Mouse (Mus musculus) urinary bladder, postnatal 10 days (tissue): Measurements from ENCODE around the gene Eif3m.

Experiments used
- DNase-seq: peaks from one replicate; pipeline ENCODE4 v3.0.0; 2022; ENCODE audit warnings: low spot score

Eif3m gene

DNA sequence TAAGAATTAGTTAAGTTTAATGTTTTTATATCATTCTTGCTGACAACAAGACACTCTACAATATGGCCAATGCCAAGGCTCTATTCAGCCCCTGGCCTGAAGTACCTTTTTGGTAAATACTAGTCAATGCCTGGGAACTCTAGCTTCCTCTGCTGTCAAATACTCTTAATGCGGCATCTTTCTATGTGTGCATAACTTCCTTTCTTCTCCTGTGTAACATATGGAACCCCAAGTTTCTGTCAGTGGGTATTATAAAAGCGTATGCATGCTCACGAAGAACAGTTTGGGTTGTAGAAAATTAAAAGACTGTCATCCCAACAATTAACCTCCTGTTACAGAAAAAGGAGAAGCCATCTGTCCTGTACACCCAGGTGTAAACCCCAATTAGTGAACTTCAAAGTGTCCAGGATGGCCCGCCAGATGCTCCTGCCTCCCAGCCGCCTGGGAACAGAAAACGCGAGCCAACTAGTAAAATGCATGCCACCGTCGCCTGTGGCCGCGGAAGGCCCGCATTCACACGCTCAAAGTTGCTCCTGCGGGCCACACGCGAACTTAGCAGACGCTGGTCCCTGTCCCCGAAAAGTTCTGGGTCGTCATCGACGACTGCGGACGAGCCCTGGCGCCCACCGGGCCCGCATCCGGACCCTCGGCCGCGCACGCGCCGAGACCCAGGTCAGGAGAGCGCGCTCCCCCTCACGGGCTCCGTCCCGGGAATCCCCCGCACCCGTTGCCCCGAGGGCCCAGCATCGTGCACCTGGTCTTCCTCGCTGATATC, 501 bp downstream of the Eif3m start:
- no peak for DNase-seq

DNA sequence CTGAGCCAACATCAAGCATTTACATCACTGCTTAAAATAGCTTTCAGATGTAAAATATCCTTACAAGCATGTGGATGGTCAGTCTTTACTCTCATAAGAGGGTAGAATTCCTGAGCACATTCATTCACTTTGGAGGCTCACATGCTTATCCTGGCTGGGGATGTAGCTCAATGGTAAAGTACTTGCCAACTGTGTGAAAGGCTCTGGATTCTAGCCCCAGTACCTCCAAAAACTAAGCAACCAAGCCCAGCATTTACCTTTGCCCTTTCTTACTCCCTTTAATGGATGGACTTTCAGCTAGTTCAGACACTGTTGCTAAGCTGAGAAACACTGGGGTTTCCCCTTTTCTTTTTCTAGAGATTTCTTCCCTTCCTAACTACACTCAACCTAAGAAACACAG, 9.6 kb downstream of the Eif3m start:
- no peak for DNase-seq

DNA sequence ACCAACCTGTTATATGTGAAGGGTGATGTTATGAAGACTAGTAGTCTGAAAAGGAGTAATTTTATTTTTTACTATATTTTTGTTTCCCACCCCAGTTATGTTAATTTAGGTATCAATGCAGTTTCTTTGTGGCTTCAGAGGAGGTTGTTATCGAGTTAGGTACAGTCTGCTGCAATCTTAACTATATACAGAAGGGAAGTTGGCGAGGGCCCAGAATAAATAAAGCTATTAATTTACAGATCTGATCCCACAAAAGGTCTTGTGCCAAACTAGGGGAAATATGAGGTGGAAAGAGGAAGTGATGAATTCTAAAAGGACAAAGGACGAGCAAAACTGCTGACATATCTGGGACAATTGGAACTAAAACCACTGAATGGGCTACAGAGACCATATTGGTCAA, 20.7 kb downstream of the Eif3m start:
- no peak for DNase-seq

DNA sequence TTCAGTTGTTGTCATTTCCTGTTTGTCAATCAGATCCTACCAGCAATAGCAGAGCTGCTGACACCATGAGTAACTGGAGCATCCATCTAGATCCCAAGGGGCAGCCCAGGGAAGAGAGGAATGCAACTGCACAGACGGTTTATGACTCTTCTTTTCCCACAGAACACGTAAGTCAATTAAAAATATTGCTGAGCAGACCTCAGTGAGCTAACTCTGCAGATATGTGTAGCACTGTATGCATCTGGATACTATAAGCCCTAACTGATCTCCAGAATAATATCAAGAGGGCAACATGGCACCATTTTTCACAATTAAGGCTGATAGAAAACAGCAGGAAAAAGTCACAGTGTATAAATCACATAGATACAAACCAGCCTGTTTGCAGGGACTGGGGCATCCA, 22.4 kb downstream of the Eif3m start:
- no peak for DNase-seq

DNA sequence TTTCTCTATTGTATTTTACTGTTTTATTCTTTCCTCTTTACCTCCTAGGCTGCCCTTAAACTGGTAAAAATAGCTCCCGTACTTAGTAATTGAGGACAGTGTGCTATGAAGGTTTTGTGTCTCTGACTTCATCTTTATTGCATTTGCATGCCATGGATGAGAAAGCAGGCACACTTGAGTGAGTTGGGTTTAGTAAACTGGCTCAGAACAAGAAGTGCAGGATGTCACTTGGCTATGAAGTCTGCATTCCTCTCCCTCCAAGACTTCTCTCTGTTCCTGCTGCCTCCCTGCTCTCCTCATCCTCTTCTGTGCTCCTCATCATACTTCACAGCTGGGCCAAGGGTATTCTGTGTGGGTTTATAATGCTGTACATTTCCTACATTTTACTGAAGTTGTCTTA, 27.9 kb downstream of the Eif3m start:
- DNase-seq, result no peak

DNA sequence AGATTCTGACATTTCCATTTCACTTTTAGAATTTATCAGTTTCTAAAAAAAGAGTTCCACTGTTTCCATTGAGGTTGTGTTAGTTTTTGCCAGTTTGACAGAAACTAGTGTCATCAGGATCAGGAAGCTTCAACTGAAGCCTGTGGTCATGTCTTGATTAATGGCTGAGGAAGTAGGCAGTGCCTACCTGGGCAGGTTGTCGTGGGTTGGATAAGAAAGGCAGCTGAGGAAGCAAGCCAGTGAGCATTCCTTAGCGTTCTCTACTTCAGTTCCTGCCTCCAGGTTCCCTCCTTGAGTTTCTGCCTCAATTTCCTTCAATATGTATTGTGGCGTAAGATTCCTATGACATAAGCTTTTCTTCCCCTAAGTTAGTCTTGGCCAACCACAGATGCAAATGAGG, 31.1 kb downstream of the Eif3m start:
- no peak for DNase-seq

DNA sequence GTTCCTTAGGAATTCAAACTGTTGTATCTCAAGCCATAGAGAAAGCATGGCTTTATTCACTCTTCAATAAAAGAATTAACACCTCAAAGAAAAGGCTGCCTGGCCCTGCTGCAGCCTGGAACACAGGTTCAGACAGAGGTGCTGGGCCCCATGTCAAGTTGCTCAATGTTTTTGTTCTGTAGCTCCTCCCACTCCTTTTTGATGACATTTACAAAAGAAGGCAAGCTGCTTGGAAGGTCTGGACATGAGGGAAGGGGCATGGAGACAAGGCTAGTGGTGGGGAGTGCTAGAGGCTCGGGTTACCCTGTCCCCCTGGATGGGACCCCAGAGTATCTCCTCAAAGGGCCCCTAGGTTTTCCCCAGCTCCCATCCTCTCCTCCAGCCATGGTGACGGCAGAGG, 35.2 kb downstream of the Eif3m start:
- no peak for DNase-seq

DNA sequence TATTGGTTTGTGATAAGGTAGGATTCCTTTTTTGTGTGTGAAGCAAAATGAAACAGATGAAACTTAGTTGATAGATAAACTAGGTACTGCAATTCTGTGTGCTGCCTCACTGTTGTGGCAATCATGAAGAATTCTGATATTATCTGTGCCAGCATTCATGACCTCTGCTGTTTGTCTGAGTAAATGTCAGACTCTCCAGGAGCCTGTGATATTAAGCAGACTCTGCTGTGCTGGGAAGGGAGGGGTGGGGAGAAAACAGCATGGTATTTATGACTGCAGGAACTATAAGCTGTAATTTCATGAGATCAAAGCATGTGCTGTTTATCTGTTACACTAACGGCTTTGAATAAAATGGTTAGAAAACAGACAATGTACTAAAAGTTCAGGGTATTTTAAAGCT, 52.4 kb downstream of the Eif3m start:
- no peak for DNase-seq
